Mouse (Mus musculus): ENCODE measurements around the gene Srrm3. TPM values are rescaled to one million over a fixed set of nuclear protein-coding genes. Genes with fewer than 3 reads are reported as not detected.

Srrm3 gene
- polyA plus RNA-seq, 1 experiment from 2014 or later = 87.3 TPM

- WGBS = 65% methylated on average over 12 of the region's 12 CpGs
- Histone ChIP-seq H3K27me3 (replicated peaks) (no peaks in the 10 kb centered on the region), H3K4me1 (peaks cover 31% of the 10 kb centered on the region), H3K36me3 (peaks cover 53% of the 10 kb centered on the region), H3K4me3 (replicated peaks) (no peak overlapping the region), H3K9ac (replicated peaks) (no peak overlapping the region), H3K27ac (replicated peaks) (no peak overlapping the region), H3K4me2 (no peak overlapping the region), H3K9me3 (replicated peaks) (no peaks in the 10 kb centered on the region)
- no peak for ATAC-seq (ENCODE audit: low FRiP score)
Observed at GRCm38 (mm10) chr5:135908185-135908584, 101.5 kb downstream of the Srrm3 start.

GRCm38 (mm10) chr5:135908989-135909388, 102.3 kb downstream of the Srrm3 start:
- no peak overlapping the region for H3K27ac ChIP-seq (replicated peaks)
- H3K9me3 ChIP-seq (replicated peaks) = no peaks in the 10 kb centered on the region
- H3K4me1 ChIP-seq = peaks cover 27% of the 10 kb centered on the region
- no peak overlapping the region for H3K4me3 ChIP-seq (replicated peaks)
- ATAC-seq (ENCODE audit: low FRiP score) = no peak
- 92% methylated on average over 16 of the region's 16 CpGs for WGBS
- no peaks in the 10 kb centered on the region for H3K27me3 ChIP-seq (replicated peaks)
- no peak overlapping the region for H3K9ac ChIP-seq (replicated peaks)
- peaks cover 53% of the 10 kb centered on the region for H3K36me3 ChIP-seq
- H3K4me2 ChIP-seq = no peak overlapping the region

- H3K36me3 ChIP-seq = peaks cover 53% of the 10 kb centered on the region
- peaks cover 24% of the 10 kb centered on the region for H3K4me1 ChIP-seq
- no peak overlapping the region for H3K27ac ChIP-seq (replicated peaks)
- no peak overlapping the region for H3K4me3 ChIP-seq (replicated peaks)
- H3K27me3 ChIP-seq (replicated peaks) = no peaks in the 10 kb centered on the region
- WGBS = 94% methylated on average over 10 of the region's 10 CpGs
- no peak overlapping the region for H3K4me2 ChIP-seq
- H3K9ac ChIP-seq (replicated peaks) = no peak overlapping the region
- H3K9me3 ChIP-seq (replicated peaks) = no peaks in the 10 kb centered on the region
- no peak for ATAC-seq (ENCODE audit: low FRiP score)
Observed at GRCm38 (mm10) chr5:135909646-135910045, 103.0 kb downstream of the Srrm3 start.

GRCm38 (mm10) chr5:135910813-135911212, 104.1 kb downstream of the Srrm3 start:
- no peak overlapping the region for H3K27ac ChIP-seq (replicated peaks)
- H3K9me3 ChIP-seq (replicated peaks) = no peaks in the 10 kb centered on the region
- no peak overlapping the region for H3K9ac ChIP-seq (replicated peaks)
- H3K4me3 ChIP-seq (replicated peaks) = no peak overlapping the region
- no peaks in the 10 kb centered on the region for H3K27me3 ChIP-seq (replicated peaks)
- peaks cover 53% of the 10 kb centered on the region for H3K36me3 ChIP-seq
- WGBS = 89% methylated on average over 25 of the region's 25 CpGs
- H3K4me1 ChIP-seq = peaks cover 17% of the 10 kb centered on the region
- H3K4me2 ChIP-seq = no peak overlapping the region
- ATAC-seq (ENCODE audit: low FRiP score) = no peak

- Histone ChIP-seq H3K9ac (replicated peaks) (no peak overlapping the region), H3K4me3 (replicated peaks) (no peak overlapping the region), H3K4me2 (no peak overlapping the region), H3K4me1 (peaks cover 19% of the 10 kb centered on the region), H3K9me3 (replicated peaks) (no peaks in the 10 kb centered on the region), H3K36me3 (peaks cover 52% of the 10 kb centered on the region), H3K27me3 (replicated peaks) (no peaks in the 10 kb centered on the region), H3K27ac (replicated peaks) (no peak overlapping the region)
- no peak for ATAC-seq (ENCODE audit: low FRiP score)
- 91% methylated on average over 11 of the region's 11 CpGs for WGBS
Observed at GRCm38 (mm10) chr5:135911633-135912220, 105.0 kb downstream of the Srrm3 start.

- Histone ChIP-seq H3K9me3 (replicated peaks) (no peaks in the 10 kb centered on the region), H3K36me3 (peaks cover 44% of the 10 kb centered on the region), H3K4me3 (replicated peaks) (no peak overlapping the region), H3K27me3 (replicated peaks) (no peaks in the 10 kb centered on the region), H3K9ac (replicated peaks) (no peak overlapping the region), H3K27ac (replicated peaks) (no peak overlapping the region), H3K4me1 (peaks cover 24% of the 10 kb centered on the region), H3K4me2 (no peak overlapping the region)
- no peak for ATAC-seq (ENCODE audit: low FRiP score)
- 83% methylated on average over 5 of the region's 5 CpGs for WGBS
Observed at GRCm38 (mm10) chr5:135913201-135913600, 106.5 kb downstream of the Srrm3 start.

- 85% methylated on average over 6 of the region's 6 CpGs for WGBS
- Histone ChIP-seq H3K36me3 (peaks cover 49% of the 10 kb centered on the region), H3K4me1 (peaks cover 21% of the 10 kb centered on the region), H3K27me3 (replicated peaks) (no peaks in the 10 kb centered on the region), H3K27ac (replicated peaks) (no peak overlapping the region), H3K9ac (replicated peaks) (no peak overlapping the region), H3K4me3 (replicated peaks) (no peak overlapping the region), H3K4me2 (no peak overlapping the region), H3K9me3 (replicated peaks) (no peaks in the 10 kb centered on the region)
- no peak for ATAC-seq (ENCODE audit: low FRiP score)
Observed at GRCm38 (mm10) chr5:135914156-135914555, 107.5 kb downstream of the Srrm3 start.

- H3K27ac ChIP-seq (replicated peaks) = no peak overlapping the region
- WGBS = 87% methylated on average over 6 of the region's 6 CpGs
- ATAC-seq (ENCODE audit: low FRiP score) = no peak
- H3K4me2 ChIP-seq = no peak overlapping the region
- H3K36me3 ChIP-seq = peaks cover 42% of the 10 kb centered on the region
- no peaks in the 10 kb centered on the region for H3K9me3 ChIP-seq (replicated peaks)
- H3K9ac ChIP-seq (replicated peaks) = no peak overlapping the region
- no peaks in the 10 kb centered on the region for H3K27me3 ChIP-seq (replicated peaks)
- H3K4me3 ChIP-seq (replicated peaks) = no peak overlapping the region
- peaks cover 27% of the 10 kb centered on the region for H3K4me1 ChIP-seq
Observed at GRCm38 (mm10) chr5:135916051-135916565, 109.4 kb downstream of the Srrm3 start.

- 97% methylated on average over 3 of the region's 3 CpGs for WGBS
- Histone ChIP-seq H3K4me2 (no peak overlapping the region), H3K9me3 (replicated peaks) (no peaks in the 10 kb centered on the region), H3K36me3 (peaks cover 41% of the 10 kb centered on the region), H3K9ac (replicated peaks) (no peak overlapping the region), H3K4me1 (peaks cover 27% of the 10 kb centered on the region), H3K27ac (replicated peaks) (no peak overlapping the region), H3K27me3 (replicated peaks) (no peaks in the 10 kb centered on the region), H3K4me3 (replicated peaks) (no peak overlapping the region)
- no peak for ATAC-seq (ENCODE audit: low FRiP score)
Observed at GRCm38 (mm10) chr5:135916601-135917000, 109.9 kb downstream of the Srrm3 start.

- H3K9me3 ChIP-seq (replicated peaks) = no peaks in the 10 kb centered on the region
- H3K9ac ChIP-seq (replicated peaks) = no peak overlapping the region
- WGBS = 94% methylated on average over 8 of the region's 8 CpGs
- H3K4me3 ChIP-seq (replicated peaks) = no peak overlapping the region
- peaks cover 45% of the 10 kb centered on the region for H3K36me3 ChIP-seq
- H3K27me3 ChIP-seq (replicated peaks) = no peaks in the 10 kb centered on the region
- no peak overlapping the region for H3K4me2 ChIP-seq
- H3K4me1 ChIP-seq = peaks cover 30% of the 10 kb centered on the region
- ATAC-seq (ENCODE audit: low FRiP score) = no peak
- no peak overlapping the region for H3K27ac ChIP-seq (replicated peaks)
Observed at GRCm38 (mm10) chr5:135917327-135918058, 110.8 kb downstream of the Srrm3 start.

- Histone ChIP-seq H3K27me3 (replicated peaks) (no peaks in the 10 kb centered on the region), H3K4me3 (replicated peaks) (no peak overlapping the region), H3K9ac (replicated peaks) (no peak overlapping the region), H3K9me3 (replicated peaks) (no peaks in the 10 kb centered on the region), H3K36me3 (peaks cover 45% of the 10 kb centered on the region), H3K27ac (replicated peaks) (no peak overlapping the region), H3K4me2 (no peak overlapping the region), H3K4me1 (peaks cover 27% of the 10 kb centered on the region)
- 93% methylated on average over 5 of the region's 5 CpGs for WGBS
- ATAC-seq (ENCODE audit: low FRiP score) = no peak
Observed at GRCm38 (mm10) chr5:135918059-135918437, 111.4 kb downstream of the Srrm3 start.

GRCm38 (mm10) chr5:135918593-135918992, 111.9 kb downstream of the Srrm3 start:
- H3K36me3 ChIP-seq = peaks cover 46% of the 10 kb centered on the region
- H3K4me2 ChIP-seq = no peak overlapping the region
- H3K27me3 ChIP-seq (replicated peaks) = no peaks in the 10 kb centered on the region
- whole genome bisulfite sequencing = 98% methylated on average over 5 of the region's 5 CpGs
- no peaks in the 10 kb centered on the region for H3K9me3 ChIP-seq (replicated peaks)
- H3K4me1 ChIP-seq = peaks cover 26% of the 10 kb centered on the region; the same call in 1 of the 2 replicates
- no peak overlapping the region for H3K4me3 ChIP-seq (replicated peaks)
- H3K27ac ChIP-seq (replicated peaks) = no peak overlapping the region
- H3K9ac ChIP-seq (replicated peaks) = no peak overlapping the region
- no peak for ATAC-seq (ENCODE audit: low FRiP score)
